Mouse (Mus musculus) neutrophil, adult 5-6 weeks (primary cell): ENCODE results near the gene Ispd. TPM values are rescaled to one million over a fixed set of nuclear protein-coding genes. Genes with fewer than 3 reads are reported as not detected.

Experiments
- ATAC-seq: fragments of 151-379, 151-347 bp; 2 replicates; pipeline ENCODE4 v1.8.0; 2017; ENCODE audit warnings: mild to moderate bottlenecking, moderate TSS enrichment; ENCODE audit not compliant: insufficient number of reproducible peaks, poor library complexity, low FRiP score, severe bottlenecking; ENCODE audit errors: extremely low read depth
- total RNA-seq: library from RNA; stranded (forward); fragments of 200-1000 nt; gene quantifications from 2 replicates; pipeline ENCODE4 v1.2.3, GENCODE M21; 2017

Gene Ispd
- total RNA-seq, 1 experiment from 2014 or later = 1.0 TPM

DNA sequence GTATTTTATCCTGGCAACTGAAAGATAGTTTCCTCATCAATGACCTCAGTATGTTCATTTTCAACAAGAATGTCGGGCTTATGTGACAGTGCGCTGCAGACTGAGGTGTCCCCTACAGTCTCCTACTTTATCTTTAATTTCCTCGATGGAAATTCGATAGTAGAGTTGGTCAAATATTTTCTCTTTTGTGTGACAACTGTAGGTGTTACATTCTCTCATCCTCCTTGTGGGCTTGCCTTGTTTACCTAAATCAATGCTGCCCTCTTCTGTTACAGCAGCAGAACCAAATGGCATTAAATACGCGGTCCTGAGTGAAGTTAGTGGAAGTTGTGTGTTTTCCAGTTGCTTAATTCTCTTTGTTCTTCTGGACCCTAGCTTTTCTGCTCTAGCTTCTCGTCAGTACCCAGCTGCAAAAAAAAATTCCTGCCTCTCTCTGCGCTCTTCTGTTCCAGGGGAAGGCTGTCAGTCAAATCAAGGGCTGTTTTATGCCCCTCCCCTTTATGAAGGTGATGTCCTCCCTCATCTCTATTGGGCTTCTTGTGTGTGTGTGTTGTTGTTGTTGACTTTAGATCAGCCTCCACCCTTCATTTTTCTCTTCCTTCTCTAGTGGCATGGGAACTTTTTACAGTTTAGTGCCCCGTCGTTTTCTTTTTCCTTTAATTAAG is 289.8 kb downstream of the Ispd start:
- no peak for ATAC-seq

DNA sequence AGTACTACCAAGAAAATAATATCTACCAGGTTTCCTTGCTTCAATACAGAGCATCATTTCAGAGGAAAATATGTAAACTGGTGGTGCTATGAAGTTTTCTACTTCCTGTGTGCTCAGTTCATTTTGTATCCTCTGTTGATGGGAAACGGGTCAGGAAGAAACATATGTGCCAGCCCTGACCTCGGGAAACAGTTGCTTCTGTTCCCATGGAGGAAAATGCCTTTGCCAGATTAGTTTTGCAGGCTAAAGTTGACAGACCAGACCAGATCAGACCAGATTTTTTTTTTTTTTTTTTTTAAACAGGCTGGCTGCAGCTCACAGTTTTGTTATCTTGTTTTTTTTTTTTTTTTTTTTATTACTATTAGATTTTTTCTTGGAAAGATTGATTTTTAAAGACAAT is 293.2 kb downstream of the Ispd start:
- ATAC-seq = no peak

DNA sequence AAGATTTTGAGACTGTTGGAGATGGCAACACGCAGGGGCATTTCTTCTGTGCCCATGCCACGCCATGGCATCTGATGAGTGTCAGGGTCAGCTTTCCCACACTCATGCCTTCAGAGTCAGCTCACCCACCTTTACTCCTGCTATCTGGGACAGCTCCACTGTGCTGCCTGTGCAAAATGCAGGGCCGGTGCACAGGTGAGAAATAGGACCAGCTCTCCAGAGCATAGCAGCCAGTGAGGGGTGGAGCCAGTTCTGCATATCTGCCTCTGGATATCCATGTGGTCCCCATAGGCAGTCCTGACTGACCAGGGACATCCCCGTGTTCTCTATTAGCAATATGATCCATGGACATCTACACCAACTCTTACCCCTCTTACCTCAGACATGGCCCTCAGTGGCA is 297.0 kb downstream of the Ispd start:
- no peak for ATAC-seq

DNA sequence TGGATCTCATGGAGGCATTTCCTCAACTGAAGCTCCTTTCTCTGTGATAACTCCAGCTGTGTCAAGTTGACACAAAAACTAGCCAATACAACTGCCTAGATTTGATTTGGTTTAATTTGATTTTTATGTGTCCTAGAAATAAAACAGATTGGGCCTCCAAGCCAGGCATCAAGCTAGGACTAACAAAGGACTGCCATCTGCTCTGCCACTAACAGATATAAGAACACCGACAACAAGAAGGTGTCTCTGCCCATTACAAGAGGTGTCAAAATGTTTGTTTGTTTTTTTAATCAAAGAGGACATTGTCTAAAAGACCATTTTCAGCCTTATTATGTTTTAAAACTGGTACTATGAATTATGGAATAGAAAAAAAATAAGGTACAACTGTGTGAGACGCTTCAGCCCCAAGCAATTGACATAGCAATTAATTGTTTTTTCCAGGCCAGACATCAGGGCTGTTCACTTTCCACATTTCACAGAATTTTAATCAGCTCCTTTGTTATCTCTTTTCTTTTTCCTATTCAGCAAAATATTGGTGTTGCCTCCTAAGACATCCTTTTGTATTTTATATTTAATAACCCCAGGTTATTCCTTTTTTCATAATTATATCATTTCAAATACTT is 299.7 kb downstream of the Ispd start:
- no peak for ATAC-seq

DNA sequence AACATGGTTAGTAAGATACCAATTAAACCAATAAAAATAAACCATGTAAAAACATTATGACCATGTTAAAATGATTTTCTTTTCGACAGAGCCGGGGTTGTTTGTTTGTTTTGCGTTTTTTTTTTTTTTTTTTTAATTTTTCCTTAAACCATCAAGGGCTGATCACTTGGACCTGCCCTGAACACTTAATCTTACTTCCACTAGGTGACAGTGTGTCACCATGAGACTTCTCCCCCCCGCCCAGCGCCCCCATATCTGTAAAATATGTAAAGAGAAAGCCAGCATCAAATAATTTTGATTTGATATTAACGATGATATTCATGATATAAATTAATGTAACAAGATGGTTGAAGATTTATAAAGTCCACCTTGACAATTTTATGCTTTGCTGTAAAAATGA is 300.5 kb downstream of the Ispd start:
- ATAC-seq = no peak

DNA sequence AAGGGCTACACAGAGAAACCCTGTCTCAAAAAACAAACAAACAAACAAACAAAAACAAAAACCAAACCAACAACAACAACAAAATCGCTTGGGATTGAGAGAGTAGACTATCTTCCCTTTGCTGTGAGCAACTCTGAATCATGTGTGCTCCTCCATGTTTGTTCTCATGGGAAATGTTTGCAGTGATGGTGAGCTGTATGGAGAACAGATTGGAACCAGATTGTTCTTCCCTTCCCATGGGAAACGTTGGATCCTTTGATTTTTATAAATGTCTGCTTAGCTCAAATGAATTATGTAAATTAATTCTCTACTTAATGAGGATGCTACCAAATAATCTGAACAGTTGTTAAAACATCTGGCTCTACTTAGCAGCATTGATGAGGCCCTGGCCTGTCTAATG is 312.8 kb downstream of the Ispd start:
- ATAC-seq = no peak

DNA sequence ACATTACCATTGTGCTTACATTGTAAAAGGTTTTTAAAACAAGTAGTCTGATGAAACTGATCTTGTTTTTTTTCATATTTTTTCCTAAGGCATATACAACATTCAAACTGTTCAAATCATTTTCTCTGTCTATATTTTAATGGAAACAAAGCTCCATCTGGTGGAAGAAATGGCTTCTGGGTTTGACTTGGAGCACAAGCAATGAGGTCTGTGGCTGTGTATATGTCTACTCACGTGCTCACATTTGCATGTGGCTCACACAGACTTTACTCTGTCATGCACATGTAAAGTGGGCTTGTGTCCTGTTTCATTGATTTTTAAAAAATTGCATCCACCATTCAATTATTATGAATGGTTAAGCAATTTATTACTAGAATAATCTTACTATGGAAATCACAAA is 323.1 kb downstream of the Ispd start:
- no peak for ATAC-seq

DNA sequence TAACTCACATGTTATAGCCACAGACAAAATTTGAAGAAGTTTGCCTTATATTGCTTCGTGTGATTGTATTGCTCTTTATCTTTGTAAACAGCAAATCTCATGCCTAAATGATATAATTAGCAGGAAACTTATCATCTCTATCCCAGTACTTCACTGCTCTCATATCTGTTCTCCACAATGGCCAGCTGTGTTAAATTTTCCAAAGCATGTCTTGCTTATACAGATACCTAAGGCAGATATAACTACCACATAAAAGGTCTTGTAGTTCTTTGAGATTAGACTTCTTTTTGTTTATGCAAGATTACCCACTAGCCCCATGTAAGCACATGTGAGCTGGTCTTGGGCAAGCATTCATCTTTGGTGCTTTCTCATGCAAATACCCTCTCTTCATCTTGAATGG is 327.6 kb downstream of the Ispd start:
- no peak for ATAC-seq

DNA sequence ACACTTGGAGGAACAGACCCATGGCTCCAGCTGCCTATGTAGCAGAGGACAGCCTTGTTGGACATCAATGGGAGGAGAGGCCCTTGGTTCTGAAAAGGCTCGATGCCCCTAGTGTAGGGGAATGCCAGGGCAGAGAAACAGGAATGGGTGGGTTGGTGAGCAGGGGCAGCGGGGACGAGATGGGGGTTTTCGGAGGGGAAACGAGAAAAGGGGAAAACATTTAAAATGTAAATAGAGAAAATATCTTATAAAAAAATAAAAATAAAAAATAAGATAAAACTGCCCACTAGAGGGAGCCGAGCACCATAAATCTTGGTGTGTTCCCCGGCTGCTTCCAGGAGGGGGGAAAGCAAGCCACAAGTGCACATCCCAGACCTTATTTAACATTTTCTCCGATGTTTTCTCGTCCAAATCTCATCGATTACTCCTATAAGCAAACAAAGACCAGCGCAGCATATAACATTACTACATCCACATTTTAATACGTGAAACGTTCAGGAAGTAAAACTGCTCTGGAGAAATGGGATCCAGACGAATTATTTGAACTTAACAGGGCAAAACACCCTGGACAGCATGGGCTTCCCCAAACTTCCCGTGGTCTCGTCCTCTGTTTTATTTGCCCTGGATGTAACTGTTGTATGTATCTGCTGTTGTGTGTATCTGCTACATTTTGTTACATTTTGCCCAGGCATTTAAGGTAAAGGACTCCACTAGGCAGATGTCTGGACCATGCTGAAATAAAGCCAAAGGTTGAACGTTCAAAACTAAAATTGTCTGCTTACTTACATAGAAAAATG is 332.8 kb downstream of the Ispd start:
- ATAC-seq = no peak

DNA sequence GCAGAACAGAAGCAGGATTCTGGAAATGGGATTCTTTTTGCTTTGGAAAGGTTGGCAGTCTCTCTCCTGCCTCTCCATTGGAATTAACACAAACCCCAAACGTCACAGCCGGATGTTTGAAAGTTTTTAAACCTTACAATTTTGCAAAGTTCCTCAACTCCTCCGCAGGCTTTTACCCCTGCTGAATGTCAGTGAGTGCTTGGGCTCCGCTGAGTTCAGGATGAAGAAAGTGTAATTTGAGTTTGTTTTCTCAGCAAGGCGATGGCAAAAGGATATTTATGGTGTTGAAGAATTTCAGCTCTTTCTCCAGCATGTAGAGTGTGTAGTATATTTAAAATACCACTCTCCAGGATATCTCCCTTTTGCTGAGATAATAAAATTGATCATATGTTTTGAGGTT is 336.3 kb downstream of the Ispd start:
- ATAC-seq = no peak

DNA sequence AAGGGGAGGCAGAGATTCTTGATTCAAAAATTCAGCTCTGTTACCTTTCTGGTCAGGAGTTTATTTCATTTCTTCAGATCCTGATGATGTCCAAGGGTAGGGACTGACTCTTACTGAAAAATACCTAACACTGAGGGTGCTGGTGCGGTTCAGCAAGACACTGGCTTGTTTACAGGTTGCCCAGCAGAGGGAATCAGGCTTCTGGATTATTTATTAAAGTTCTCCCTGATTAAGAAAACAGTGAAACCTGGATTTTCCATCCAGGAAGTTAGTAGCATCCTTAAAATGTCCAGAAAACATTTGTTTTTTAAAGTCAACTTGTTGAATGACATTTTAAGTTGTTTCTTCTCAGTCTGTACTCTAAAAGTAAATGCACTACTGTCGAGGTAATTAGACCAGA is 337.2 kb downstream of the Ispd start:
- ATAC-seq = no peak

DNA sequence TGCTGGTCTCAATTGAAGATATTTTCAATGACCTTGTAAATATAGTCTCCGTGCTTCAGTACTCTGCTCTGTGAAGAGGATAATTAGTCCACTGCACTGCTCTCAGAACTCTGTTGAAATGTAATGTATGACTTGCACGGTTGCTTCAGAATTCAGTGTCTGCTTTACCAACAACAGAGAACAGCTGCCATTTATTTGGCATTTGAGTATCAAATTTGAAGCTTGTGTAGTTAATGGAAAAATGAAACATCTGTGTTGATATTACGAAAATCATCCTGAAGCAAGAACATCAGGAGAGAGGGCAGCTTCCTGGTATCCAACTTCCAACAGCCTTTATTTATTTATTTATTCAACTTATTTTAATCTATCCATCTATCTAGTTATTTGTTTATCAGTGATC is 337.8 kb downstream of the Ispd start:
- no peak for ATAC-seq

DNA sequence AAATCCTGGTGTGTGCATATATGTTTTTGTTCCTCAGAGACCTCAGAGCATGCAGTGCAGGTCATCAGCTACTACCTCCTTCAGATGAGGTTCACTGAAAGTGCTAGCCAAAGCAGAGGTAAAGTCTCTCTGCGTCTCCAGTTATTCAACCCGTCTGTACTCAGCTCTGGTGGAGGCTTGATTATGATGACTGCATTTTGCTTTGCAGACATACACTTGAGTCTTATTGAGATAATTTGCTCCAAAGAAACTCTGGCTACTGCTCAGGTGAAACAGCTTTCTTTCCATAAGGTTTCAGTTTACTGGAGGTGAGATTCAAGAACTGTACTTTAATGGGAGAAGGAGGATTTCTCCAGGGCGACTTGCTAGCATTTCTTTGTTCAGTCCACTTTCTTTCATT is 339.5 kb downstream of the Ispd start:
- ATAC-seq = no peak

DNA sequence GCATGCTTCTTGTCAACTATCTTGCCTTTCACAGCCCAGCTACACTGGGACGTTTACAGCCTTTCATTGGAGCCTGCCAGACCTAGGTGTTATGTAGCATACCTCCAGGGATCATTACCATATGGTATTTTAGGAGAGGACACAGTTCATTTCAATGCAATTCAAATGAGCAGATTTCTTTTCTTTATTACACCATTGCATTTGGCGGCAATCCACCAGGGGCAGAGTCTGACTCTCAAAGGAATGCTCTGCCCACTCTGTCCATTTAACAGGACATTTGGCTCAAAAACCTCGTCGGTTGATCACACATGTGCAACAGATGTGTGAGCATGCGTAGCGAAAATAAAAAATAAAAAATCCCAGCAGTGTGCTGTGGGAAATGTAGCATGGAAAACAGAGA is 340.0 kb downstream of the Ispd start:
- ATAC-seq = no peak

DNA sequence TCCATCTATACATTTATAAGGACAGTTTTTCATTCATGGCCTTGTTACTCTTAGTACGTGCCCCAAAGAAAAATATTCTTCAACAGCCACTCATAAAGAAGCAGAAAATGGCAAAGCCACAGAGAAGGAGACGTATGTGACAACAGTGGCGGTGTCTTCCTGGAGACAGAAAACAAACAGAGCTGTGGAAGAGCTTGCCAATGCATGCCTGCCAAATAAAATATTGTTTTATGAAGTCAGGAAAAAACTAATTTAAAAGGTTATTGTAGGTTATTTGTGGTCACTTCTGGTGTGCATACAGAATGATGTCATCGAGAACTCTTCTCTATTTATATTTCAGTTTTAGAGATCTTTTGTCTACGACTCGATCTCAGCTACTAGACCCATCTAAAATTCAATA is 341.5 kb downstream of the Ispd start:
- ATAC-seq = no peak

DNA sequence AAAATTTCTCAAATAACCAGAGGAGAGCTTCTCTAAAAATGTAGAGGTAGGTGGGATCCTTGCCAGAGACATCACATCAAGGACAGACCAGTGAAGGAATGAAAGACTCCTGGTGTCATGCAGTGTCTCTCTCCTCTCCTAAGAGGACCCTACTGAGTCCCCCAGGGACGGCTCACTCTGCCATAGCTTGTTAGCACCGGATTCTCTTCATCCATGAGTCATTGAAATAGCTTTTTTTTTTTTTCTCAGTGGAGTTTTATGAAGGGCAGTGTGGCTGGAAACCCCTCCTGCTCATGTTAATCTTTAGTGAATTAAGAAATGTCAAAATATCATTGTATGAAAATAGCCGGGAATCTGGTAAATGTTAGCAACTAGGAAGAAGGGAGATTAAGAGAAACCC is 342.1 kb downstream of the Ispd start:
- ATAC-seq = no peak

DNA sequence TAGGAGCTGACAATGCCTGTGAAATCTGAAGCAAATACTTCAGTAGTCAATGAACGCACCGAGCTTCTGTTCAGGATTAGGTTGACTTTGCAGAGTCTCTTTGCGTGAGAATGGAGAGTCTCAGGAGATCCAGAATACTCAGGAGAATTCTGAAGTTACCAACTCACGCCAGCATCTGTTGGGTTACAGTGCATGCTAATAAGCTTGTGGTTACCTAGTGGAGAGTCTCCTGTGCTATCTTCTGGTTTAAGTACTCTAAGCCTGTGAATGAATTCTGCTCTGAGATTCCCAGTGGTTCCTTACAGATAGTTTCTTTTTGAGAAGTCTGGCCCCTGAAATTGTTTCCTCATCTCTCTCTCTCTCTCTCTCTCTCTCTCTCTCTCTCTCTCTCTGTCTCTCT is 343.0 kb downstream of the Ispd start:
- no peak for ATAC-seq

DNA sequence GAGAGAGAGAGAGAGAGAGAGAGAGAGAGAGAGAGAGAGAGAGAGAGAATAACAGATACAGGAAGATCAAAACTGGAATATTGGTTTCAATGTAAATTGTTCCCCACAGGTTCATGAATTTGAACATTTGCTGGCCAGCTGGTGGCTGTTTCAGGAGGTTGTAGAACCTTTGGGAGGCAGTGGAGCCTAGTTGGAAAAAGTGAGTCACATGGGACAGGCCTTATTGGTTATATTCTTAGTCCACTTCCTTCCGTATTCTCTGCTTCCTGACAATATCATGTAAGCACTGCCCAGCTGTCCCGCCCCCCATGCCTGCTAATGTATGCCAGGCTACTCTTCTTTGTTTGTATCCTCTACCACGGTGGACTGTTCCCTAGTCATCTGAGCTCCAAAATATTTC is 344.0 kb downstream of the Ispd start:
- no peak for ATAC-seq

DNA sequence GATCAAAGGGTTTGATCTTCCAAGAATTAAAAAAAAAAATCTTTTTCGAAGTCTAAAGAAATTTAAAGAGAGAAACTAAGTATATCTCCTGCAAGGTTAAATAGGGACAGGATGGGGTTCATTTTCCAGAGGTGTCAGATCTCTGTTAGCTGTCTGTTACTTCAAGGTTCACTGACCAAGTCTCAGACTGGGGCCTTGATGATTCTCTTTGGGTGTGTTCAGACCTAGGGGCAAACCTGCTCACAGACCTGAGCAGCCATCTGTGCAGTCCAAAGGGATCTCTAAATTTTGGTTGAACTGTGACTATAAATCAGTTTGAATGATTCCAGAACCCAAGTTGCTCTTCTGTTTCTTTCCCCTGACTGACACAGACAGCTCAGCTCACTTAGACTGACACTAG is 344.8 kb downstream of the Ispd start:
- no peak for ATAC-seq

DNA sequence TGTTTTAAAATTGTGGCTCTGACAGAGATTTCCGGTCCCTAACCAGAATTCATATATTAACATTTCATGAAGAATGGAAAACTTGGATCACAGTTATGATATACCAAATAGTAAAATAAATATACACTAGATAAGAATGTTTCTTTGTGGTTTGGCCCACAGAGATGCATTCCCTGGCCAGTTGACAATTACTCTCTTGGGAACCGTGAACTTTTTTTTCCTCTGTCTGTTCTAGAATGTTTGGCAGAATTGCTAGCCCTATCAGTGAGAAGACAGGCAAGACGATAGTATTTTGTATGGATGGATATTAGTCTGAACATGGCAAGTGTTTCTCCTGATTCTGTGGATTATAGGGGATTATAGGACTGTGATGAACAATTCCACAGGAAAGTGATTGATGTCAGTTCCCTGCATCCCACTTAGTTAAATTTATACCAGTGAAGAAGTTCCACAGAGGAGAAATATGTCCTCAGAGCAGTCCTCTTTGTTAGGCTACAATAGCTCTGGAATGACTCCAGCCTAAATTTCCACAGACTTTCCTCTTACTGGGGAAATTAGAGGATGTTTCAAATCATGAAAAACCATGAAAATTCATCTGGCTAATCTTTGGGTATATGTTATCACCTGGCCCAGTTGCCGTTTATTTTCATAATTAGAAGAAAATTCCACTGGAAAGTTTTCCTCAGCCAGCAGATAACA is 352.6 kb downstream of the Ispd start:
- no peak for ATAC-seq
